Mouse (Mus musculus) gastrocnemius, postnatal 14 days (tissue): ENCODE data around the gene Pum2. TPM values are rescaled to one million over a fixed set of nuclear protein-coding genes. Genes with fewer than 3 reads are reported as not detected.
A peak's percentile ranks its signal among the peaks of the same experiment; 100 is the strongest.

Experiments used
- DNase-seq: peaks from one replicate; pipeline ENCODE4 v3.0.0; 2021; ENCODE audit warnings: mixed read lengths
- intact Hi-C: fragments of 180-260 bp; cut with DNase I; formaldehyde crosslinking; loops from one replicate; pipeline ENCODE4 v1.15.1; 2025; ENCODE audit warnings: low total_unique reads
- total RNA-seq, 2 experiments: library from RNA; stranded (reverse); gene quantifications; 2 replicates each; pipeline ENCODE4 v1.2.3; 2021

Pum2 gene
- total RNA-seq, 2 experiments from 2014 or later, result 63.1 to 66.7 TPM

DNA sequence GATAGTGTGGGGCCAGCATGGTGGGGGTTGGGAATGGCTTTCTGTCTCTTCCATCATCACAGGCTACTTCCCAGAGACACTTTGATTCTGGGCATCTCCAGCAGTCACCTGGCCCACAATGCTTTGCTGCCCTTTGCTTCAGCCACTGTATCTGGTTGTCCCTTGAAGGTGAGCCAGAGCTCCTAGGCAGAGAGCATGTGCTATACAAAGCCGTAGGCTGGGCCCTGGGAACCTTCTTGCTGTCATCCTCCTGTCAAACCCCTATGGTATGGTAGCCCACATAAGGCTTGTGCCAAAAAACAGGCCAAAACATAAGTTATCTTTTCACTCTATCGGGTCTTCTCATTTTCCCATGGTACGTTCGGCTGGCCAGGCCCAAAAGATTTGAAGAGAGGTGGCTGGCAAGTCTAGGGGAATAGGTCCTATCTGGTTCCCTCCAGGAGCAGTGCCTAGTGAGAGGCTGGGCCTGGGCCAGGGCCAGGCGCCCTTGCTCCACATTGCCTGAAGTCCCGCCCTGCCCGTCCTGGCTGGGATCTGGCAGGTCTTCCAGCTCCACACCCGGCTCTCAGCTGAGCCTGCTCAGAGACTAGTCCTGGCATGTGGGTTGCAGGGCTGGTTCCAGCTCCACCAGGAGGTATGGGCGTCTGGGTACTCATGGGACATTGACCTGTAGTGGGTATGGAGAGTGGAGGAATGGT is 107.9 kb downstream of the Pum2 start:
- DNase-seq, result peak; percentile 80
- intact Hi-C loops, result no loop called here

DNA sequence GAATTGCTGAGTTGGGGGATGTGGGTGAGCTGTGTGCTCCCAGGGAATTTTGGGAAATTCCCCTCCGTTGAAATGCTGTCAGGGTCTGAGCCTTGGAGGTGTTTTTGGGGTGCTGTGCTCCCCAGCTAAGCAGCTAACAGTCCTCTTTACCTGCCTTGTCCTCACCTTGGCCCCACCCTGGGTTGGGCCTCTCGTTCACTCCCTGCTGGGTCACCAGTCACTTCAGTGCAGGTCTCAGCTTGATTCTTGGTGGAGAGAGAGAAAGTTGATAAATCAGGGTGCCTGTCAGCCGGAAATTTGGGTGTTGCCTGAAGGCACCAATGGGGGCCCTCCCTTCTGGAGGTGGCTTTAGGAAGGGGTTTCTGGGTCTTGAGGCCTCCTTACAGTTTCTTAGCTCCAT is 108.6 kb downstream of the Pum2 start:
- DNase-seq, result no peak
- intact Hi-C loops, result no loop called here

DNA sequence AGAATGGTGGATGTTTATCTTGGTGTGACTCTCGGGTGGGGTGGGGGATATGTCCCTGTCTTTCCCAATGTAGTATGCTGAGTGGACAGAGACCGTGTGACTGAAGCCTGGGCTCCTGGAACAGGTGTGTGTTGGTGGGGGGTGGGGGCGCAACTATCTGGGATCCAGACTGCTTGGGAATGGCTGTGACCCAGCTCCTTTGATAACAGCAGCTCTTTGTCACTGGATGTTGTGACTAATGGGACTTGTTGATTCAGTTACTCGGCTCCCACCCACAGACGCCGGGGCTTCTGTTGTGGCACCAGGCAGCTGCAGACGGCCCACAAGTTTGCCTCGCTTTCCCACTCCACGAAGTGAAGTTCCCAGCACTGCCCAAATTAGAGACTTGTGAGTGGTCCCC is 110.3 kb downstream of the Pum2 start:
- intact Hi-C loops, result no loop called here
- DNase-seq, result no peak

GRCm38 (mm10) chr12:8786476-8786875 is 112.5 kb downstream of the Pum2 start:
- DNase-seq, result no peak
- intact Hi-C loops, result no loop called here

- peak; percentile 49 for DNase-seq
Measured at GRCm38 (mm10) chr12:8786984-8787730, 113.2 kb downstream of the Pum2 start.

GRCm38 (mm10) chr12:8788469-8788868 is 114.5 kb downstream of the Pum2 start:
- DNase-seq, result no peak
- intact Hi-C loops, result no loop called here

More at GRCm38 (mm10) chr12:8786984-8787730, 113.2 kb downstream of the Pum2 start:
- intact Hi-C loops, result no loop called here

DNA sequence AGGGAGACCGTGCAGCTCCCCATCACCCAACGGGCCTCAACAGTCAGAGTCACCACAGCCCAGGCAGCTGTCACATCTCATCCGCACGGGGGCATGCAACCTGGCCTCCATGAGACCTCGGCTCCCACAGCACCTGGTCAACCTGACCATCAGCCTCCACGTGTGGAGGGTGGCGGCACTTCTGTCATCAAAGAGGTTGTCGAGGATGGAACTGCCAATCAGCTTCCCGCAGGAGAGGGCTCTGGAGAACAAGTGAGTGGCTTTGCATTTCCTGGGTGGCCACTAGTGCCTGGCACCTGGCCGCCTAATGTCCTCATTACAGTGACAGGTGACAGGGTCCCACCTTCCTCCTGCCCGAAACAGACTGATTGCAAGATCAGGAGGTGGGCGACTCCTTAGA is 116.7 kb downstream of the Pum2 start:
- intact Hi-C loops, result no loop called here
- no peak for DNase-seq

GRCm38 (mm10) chr12:8793410-8794051 is 119.6 kb downstream of the Pum2 start:
- intact Hi-C loops, result no loop called here
- no peak for DNase-seq

DNA sequence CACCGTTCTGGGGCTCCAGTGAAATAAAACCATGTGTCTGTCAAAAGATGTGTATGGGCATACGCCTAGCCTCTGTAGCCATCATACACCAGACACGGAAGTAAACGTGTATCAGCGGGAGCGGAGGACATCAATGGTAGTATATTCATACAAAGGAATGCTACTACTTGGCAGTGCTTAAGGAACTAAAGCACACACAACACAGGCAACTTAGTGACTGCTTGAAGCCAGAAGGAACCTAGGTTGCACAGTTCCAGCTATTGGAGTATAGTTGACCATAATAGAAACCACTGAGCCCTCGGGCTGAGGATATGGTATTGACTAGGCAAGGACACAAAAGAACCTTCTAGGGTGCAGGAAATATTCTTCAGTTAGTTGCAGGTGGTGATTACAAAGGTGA is 124.0 kb downstream of the Pum2 start:
- intact Hi-C loops, result no loop called here

DNA sequence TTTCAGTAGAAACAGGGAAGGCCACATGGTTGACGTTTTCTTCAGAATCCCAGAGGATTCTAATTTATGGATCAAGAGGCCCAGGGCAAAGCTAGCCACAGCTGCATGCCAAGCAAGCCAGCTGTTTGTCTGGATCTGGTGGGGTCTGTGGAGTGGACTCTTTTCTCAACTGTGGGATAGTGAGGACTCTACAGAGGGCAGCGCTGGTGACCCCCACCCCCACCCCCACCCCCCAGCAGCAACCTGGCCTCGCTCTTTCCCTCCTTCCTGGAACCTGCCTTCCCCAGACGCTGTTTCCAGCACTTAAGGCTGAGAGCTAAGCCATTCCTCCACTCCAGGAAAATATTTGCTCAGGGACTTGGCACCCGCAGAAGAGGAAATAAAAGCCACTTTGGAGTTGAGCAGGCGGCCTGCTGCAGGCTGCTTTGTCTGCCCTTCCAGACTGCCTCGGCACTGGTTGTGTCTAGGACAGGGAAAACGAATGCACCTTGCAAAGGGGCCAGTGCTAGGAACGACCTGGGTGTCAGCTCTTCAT is 124.6 kb downstream of the Pum2 start:
- intact Hi-C loops, result no loop called here
- DNase-seq, result peak; percentile 22

More for the DNA sequence above, 124.0 kb downstream of the Pum2 start:
- no peak for DNase-seq

Other genes with a start within 250 kb of the Pum2 start
- gene Rhob, start 174.1 kb upstream of the Pum2 start, total RNA-seq, result 10 to 100 TPM; 59.5 to 96.2 TPM
- not detected for gene Slc7a15, start 75.1 kb upstream of the Pum2 start, total RNA-seq
- gene Sdc1, start 97.2 kb downstream of the Pum2 start, total RNA-seq, result 10 to 100 TPM in 1 of 2 experiments, 1 to 10 TPM in 1; 8.3 to 11.2 TPM
- gene Laptm4a, start 247.5 kb downstream of the Pum2 start, total RNA-seq, result 100 to 1,000 TPM; 303 to 334 TPM